Mouse (Mus musculus) intestine, embryonic 14.5 days (tissue): ENCODE data around the gene Zfp526. TPM values are rescaled to one million over a fixed set of nuclear protein-coding genes. Genes with fewer than 3 reads are reported as not detected.
A peak's percentile ranks its signal among the peaks of the same experiment; 100 is the strongest.

Experiments used
- ATAC-seq: fragments of 200-750 bp; cut with Nextera tagmentation; replicated peaks from 2 replicates; pipeline ENCODE4 v1.8.0; 2017; ENCODE audit warnings: low read depth, moderate number of reproducible peaks, moderate TSS enrichment, moderate library complexity; ENCODE audit not compliant: low FRiP score, low TSS enrichment
- DNase-seq: peaks from one replicate; pipeline ENCODE4 v3.0.0-alpha.2; 2018; ENCODE audit warnings: low spot score
- H3K27ac ChIP-seq: fragments of 300-500 bp; sonication (generic); 2 replicates; pipeline ENCODE4 v1.5.1; 2014; ENCODE audit warnings: low read depth, mild to moderate bottlenecking, control low read depth
- H3K27me3 ChIP-seq: fragments of 300-500 bp; sonication (generic); replicated peaks from 2 replicates; pipeline ENCODE4 v1.6.1; 2014; ENCODE audit warnings: low read length, control low read depth; ENCODE audit not compliant: control insufficient read depth, insufficient read depth
- H3K36me3 ChIP-seq: fragments of 300-500 bp; sonication (generic); 2 replicates; pipeline ENCODE4 v1.6.1; 2014; ENCODE audit warnings: low read length, control low read depth; ENCODE audit not compliant: control insufficient read depth, insufficient read depth
- H3K4me1 ChIP-seq: fragments of 300-500 bp; sonication (generic); replicated peaks from 2 replicates; pipeline ENCODE4 v1.6.1; 2014; ENCODE audit warnings: low read length, control low read depth, mixed read lengths; ENCODE audit not compliant: control insufficient read depth, insufficient read depth
- H3K4me2 ChIP-seq: fragments of 300-500 bp; sonication (generic); 2 replicates; pipeline ENCODE4 v1.6.1; 2014; ENCODE audit warnings: low read length
- H3K4me3 ChIP-seq: fragments of 300-500 bp; sonication (generic); 2 replicates; pipeline ENCODE4 v1.5.1; 2014; ENCODE audit warnings: low read depth, low read length, control low read depth, mixed read lengths
- H3K9ac ChIP-seq: fragments of 300-500 bp; sonication (generic); 2 replicates; pipeline ENCODE4 v1.6.1; 2014; ENCODE audit warnings: mild to moderate bottlenecking, low read length
- H3K9me3 ChIP-seq: fragments of 300-500 bp; sonication (generic); 2 replicates; pipeline ENCODE4 v1.6.1; 2016; ENCODE audit warnings: low read length, control low read depth; ENCODE audit not compliant: control insufficient read depth
- WGBS: fragments of 180-500 bp; shearing (Covaris S2); extraction: QIAGEN DNeasy Blood & Tissue Kit; methylation state at CpG from one replicate; pipeline ENCODE4 v1.1.7; 2014; 5-methylcytosine and 5-hydroxymethylcytosine counted together
- polyA plus RNA-seq: library from polyadenylated mRNA; unstranded; fragments of >200 nt; fragmentation: Nextera tagmentation; extraction: Ambion mirVana; gene quantifications from 2 replicates; pipeline ENCODE4 v1.2.1, GENCODE M21; 2014

Gene Zfp526
- polyA plus RNA-seq, 1 experiment from 2014 or later = 4.2 TPM

DNA sequence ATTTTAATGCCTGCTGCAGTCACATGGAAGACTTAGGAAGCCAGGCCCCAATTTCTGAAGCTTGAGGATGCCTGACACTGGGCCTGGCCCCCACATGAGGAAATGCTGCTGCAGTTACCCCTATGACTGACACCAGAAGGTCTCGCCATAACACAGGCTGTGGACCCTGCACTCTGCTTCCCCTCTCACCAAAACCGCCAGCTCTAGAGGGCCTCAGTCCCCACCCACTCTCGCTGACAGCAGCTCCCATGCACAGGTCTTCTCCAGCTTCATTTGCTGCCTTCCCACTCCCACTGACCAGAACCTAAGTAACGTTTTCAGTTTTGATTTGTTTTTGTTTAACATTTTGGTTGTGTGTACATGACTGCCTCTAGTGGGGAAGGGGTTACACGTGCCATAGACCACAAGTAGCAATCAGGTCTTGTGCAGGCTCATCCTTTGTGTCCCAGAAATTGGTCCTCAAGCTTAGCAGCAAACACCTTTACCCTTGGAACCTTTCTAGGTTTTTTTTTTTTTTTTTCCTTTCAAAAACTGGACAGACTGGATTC is 10.9 kb downstream of the Zfp526 start:
- DNase-seq (no peak), ATAC-seq (no peak)
- Histone ChIP-seq H3K9ac (no peak overlapping the region), H3K27me3 (no peaks in the 10 kb centered on the region), H3K27ac (no peak overlapping the region; the same call in 1 of the 2 replicates), H3K9me3 (no peaks in the 10 kb centered on the region), H3K4me1 (peaks cover 13% of the 10 kb centered on the region), H3K4me3 (no peak overlapping the region), H3K36me3 (peaks cover 80% of the 10 kb centered on the region), H3K4me2 (no peak overlapping the region)
- 55% methylated on average over 5 of the region's 5 CpGs for WGBS

DNA sequence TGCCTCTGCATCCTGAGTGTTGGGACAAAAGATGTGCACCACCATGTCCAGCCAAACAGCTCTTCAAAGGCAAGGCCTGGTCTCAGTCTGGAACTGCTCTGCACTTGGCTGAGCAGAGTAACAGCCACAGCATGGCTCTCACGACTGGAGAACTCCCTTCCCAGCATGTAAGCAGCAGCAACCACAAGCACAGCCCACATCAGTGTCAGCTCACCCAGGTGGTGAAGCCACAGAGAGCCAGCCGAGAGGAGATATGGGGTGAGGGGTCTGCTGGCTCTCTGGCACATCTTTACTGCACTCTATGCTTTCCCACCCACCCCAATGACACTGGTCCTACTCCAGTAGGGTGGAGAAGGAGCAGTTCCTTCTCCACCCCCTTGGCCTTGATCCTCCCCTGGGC is 11.8 kb downstream of the Zfp526 start:
- WGBS = 91% methylated on average over 2 of the region's 2 CpGs
- no peaks in the 10 kb centered on the region for H3K27me3 ChIP-seq
- ATAC-seq (no peak), DNase-seq (no peak)
- no peak overlapping the region for H3K4me2 ChIP-seq
- no peaks in the 10 kb centered on the region for H3K9me3 ChIP-seq
- no peak overlapping the region for H3K27ac ChIP-seq
- peaks cover 71% of the 10 kb centered on the region for H3K36me3 ChIP-seq
- H3K9ac ChIP-seq = no peak overlapping the region
- H3K4me1 ChIP-seq = peaks cover 13% of the 10 kb centered on the region
- H3K4me3 ChIP-seq = no peak overlapping the region

DNA sequence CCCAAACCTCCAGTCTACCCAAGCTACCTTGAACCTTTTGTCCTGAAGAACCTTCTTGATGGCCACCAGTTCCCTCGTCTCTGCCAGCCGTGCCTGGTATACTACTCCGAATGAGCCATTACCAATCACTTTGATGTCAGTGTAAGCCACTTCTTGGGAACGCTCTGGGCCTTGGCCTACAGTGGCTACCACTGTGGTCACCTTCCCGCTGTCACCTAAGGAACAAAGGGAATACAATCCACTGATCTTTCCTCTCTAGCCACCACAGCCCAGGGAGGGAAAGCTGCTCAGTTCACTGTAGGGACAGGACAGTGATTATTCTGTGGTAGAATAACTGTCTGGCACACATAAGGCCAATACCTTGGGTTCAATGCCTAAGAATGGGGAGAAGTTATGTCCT is 14.3 kb downstream of the Zfp526 start:
- no peak overlapping the region for H3K9ac ChIP-seq
- peaks cover 18% of the 10 kb centered on the region for H3K4me1 ChIP-seq
- 0 out of 2 replicates have a peak overlapping the region, but pooled peaks have one; percentile 4 for H3K4me2 ChIP-seq
- no peak for DNase-seq
- H3K36me3 ChIP-seq = peaks cover 51% of the 10 kb centered on the region
- no peak overlapping the region for H3K27ac ChIP-seq
- no peaks in the 10 kb centered on the region for H3K9me3 ChIP-seq
- 88% methylated on average over 5 of the region's 5 CpGs for WGBS
- H3K4me3 ChIP-seq = no peak overlapping the region
- no peaks in the 10 kb centered on the region for H3K27me3 ChIP-seq
- ATAC-seq = no peak

DNA sequence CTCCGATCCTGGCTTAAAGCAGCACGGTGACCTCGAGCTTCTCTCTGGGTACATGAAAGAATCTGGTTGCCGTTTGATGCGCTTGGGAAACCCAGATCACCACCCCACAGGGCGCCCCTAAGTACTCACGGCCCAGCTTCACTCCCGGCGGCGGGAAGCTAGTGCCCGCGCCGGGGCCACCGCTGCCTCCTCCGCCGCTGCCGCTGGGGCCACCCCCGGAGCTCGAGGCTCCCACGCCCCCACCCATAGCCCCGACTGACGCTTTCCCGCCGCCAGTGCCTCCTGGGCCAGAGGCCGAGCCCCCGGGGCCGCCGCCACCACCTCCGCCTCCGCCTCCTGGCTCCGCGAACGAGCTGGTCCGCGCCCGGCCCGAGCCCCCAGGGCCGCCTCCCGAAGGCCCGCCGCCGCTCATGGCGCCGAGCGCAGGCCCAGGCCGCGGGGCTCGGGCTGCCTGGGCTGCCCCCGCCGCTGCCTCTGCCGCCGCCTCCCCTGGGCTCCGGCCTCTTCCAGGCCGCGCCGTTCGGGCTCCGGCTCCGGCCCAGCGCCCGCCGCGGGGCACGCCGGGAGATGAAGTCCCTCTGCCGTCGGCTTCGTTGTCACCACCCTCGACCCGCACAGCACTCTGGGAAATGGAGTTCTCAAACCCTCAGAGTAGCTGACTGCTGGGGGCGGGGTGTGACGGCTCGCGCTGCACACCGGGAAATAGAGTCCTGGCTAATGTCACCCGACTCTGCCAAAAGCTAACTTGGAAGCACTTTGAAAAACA is 16.2 kb downstream of the Zfp526 start, which contains the start of gene Gsk3a:
TSS of gene Gsk3a (minus strand) at position 603 of the 766 bp plus-strand sequence.
- Histone ChIP-seq H3K27ac (peak within 1 kb of the TSS; percentile 70), H3K36me3 (peaks cover 37% of the 10 kb centered on the region), H3K4me3 (peak within 1 kb of the TSS; percentile 72), H3K9me3 (no peaks in the 10 kb centered on the region), H3K9ac (peak within 1 kb of the TSS; percentile 96), H3K4me1 (peaks cover 18% of the 10 kb centered on the region), H3K27me3 (no peaks in the 10 kb centered on the region), H3K4me2 (peak within 1 kb of the TSS; percentile 88)
- DNase-seq (peak; percentile 70), ATAC-seq (peak; percentile 86)
- under 1% methylated on average over 60 of the region's 76 CpGs for WGBS

DNA sequence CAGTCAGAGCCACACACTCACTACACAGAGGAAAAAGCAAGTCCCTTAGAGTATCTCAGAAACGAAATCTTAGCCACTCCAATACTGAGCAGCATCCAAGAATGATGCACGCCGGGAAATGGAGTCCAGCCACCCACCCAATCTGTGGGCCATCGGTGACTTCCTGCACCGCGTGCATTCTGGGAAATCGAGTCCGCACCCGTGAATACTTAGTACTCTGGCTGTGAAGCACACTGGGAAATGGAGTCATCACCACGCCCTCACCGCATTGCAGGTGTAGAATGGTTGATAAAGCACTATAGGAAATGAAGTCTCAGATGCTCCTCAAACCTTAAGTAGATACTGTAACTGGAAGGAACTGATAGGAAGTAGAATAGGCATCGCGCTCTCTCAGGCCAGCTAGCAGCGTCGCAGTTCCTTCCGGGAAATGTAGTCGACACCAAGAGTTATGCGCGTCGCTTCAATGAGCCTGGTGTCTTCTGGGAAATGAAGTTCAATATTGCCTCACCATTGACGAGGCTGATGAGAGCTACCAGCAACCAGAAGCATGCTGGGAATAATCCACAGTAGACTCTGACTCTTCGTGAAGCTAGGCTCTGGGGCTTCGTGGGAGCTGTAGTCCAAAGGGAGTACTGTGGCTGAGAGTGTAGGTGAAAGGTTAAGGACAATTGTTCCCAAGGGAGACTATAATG is 16.9 kb downstream of the Zfp526 start:
- Histone ChIP-seq H3K27me3 (no peaks in the 10 kb centered on the region), H3K27ac (peak overlapping the region; percentile 70), H3K4me3 (peak overlapping the region; percentile 72), H3K9me3 (no peaks in the 10 kb centered on the region), H3K4me1 (peaks cover 18% of the 10 kb centered on the region), H3K4me2 (peak overlapping the region; percentile 88), H3K36me3 (peaks cover 37% of the 10 kb centered on the region), H3K9ac (peak overlapping the region; percentile 96)
- ATAC-seq (peak; percentile 95), DNase-seq (peak; percentile 98)
- under 1% methylated on average over 23 of the region's 23 CpGs for WGBS

DNA sequence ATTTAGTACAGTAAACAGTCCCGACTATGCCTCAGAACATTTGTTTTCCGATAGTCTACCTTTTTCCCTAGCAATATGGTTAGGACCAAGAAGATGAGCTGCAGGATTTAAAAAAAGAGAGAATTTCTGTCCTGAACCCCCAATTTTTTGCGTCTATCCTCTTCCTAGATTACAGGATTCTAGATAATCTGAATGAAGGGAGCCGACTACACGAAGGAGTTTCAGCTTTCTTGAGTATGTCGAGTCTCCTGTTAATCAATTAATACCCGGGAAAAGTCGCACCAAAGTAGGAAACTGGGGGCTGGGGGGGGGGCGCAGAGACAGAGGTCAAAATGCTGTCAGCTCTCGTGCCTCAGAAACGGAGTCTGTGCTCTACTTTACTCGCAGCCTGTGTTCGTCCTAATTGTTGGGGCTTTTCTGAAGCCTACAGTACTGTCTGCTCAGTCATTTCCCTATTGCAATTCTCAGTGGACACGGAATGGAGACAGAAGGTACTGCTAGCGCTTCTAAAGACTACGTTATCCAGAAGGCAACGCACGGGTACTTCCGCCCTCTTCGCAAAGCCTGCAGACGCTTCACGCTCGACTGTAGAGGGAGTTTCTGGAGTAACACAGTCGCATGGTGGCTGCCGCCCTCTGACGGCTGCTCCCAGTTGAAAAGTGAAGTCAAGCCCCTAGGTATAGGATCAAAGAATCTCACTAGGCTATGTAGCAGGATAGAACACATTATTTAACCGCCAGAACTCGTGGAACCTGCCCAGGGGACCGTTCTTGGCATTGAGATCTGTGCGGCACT is 17.8 kb downstream of the Zfp526 start:
- Histone ChIP-seq H3K4me1 (peaks cover 18% of the 10 kb centered on the region), H3K27me3 (no peaks in the 10 kb centered on the region), H3K27ac (peak overlapping the region; percentile 70), H3K4me3 (peak overlapping the region; percentile 72), H3K9me3 (no peaks in the 10 kb centered on the region), H3K9ac (0 out of 2 replicates have a peak overlapping the region, but pooled peaks have one; percentile 30), H3K4me2 (peak overlapping the region; percentile 88), H3K36me3 (peaks cover 37% of the 10 kb centered on the region)
- DNase-seq (peak; percentile 80), ATAC-seq (peak; percentile 22)
- WGBS = 3% methylated on average over 30 of the region's 30 CpGs

DNA sequence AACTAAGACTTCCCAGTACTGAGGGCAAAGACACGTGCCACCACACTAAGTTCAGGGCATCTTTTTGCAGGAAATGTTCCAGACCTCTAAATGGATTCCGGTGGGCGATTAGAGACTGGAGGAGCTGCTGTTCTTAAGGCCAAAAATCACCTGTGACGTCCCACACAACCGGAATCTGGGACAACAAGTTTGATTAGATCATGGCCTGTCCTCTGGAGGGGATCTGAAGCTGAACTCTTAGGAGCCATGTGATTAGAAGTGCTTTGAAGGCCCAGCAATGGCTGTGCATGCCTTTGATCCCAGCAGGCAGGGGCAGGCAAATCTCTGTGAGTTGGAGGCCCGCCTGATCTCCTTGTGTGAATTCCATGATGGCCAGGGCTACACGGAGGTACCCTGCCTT is 19.4 kb downstream of the Zfp526 start:
- 68% methylated on average over 7 of the region's 7 CpGs for WGBS
- Histone ChIP-seq H3K9me3 (no peaks in the 10 kb centered on the region), H3K27me3 (no peaks in the 10 kb centered on the region), H3K4me1 (peaks cover 18% of the 10 kb centered on the region), H3K27ac (no peak overlapping the region), H3K9ac (no peak overlapping the region), H3K4me2 (no peak overlapping the region), H3K36me3 (peaks cover 40% of the 10 kb centered on the region), H3K4me3 (no peak overlapping the region)
- ATAC-seq (no peak), DNase-seq (no peak)

DNA sequence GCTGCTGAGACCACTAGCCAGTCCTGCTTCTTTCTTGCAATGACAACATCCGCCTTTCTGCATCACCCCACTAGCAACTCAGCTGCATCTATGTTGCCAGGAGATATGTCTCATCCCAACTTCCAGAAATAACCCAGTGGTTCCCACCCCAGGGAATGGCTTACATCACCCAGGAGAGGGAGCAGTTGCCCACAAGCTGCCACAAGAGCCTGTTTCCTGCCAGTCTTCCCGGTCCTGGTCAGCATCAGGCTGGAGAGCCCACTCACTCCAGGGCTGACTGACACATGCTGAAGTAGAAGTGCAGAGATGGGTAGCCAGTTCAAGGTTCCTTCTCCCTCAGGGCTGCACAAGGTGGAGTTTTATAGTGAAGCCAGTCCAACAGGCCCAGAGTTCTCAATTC is 19.8 kb downstream of the Zfp526 start:
- peaks cover 41% of the 10 kb centered on the region for H3K36me3 ChIP-seq
- H3K9ac ChIP-seq = no peak overlapping the region
- no peak overlapping the region; the same call in 1 of the 2 replicates for H3K27ac ChIP-seq
- no peak overlapping the region for H3K4me2 ChIP-seq
- H3K27me3 ChIP-seq = no peaks in the 10 kb centered on the region
- no peaks in the 10 kb centered on the region for H3K9me3 ChIP-seq
- DNase-seq (no peak), ATAC-seq (no peak)
- peaks cover 16% of the 10 kb centered on the region for H3K4me1 ChIP-seq
- WGBS = 23% methylated on average over 2 of the region's 2 CpGs
- no peak overlapping the region for H3K4me3 ChIP-seq
